Mouse (Mus musculus) mouse trophoblast stem cell (cell line): ENCODE data around the gene Gas7.

Experiments used
- in situ Hi-C, 2 experiments: fragments of 300-500 bp; cut with MseI, MboI; formaldehyde crosslinking; loops; 2 replicates in 1 of 2; 3 replicates in 1 of 2; pipeline ENCODE4 v1.15.1; 2025

Gene Gas7

GRCm38 (mm10) chr11:67570947-67571346 is 115.7 kb downstream of the Gas7 start:
- in situ Hi-C loops = no loop called here

- in situ Hi-C loops = no loop called here
Observed at GRCm38 (mm10) chr11:67574344-67574743, 119.1 kb downstream of the Gas7 start.

GRCm38 (mm10) chr11:67577472-67577871 is 122.2 kb downstream of the Gas7 start:
- in situ Hi-C loops = no loop called here

- in situ Hi-C loops = no loop called here
Observed at GRCm38 (mm10) chr11:67577994-67578393, 122.8 kb downstream of the Gas7 start.

- in situ Hi-C loops = no loop called here
Observed at GRCm38 (mm10) chr11:67579136-67579535, 123.9 kb downstream of the Gas7 start.

GRCm38 (mm10) chr11:67581549-67581948 is 126.3 kb downstream of the Gas7 start:
- in situ Hi-C loops = no loop called here

GRCm38 (mm10) chr11:67582570-67582969 is 127.3 kb downstream of the Gas7 start:
- in situ Hi-C loops = no loop called here

GRCm38 (mm10) chr11:67585016-67585415 is 129.8 kb downstream of the Gas7 start:
- in situ Hi-C loops = no loop called here

GRCm38 (mm10) chr11:67585629-67586028 is 130.4 kb downstream of the Gas7 start:
- in situ Hi-C loops = no loop called here

GRCm38 (mm10) chr11:67586231-67586994 is 131.2 kb downstream of the Gas7 start:
- in situ Hi-C loops = no loop called here

- in situ Hi-C loops = no loop called here
Observed at GRCm38 (mm10) chr11:67588196-67588827, 133.1 kb downstream of the Gas7 start.

GRCm38 (mm10) chr11:67588828-67589314 is 133.6 kb downstream of the Gas7 start:
- in situ Hi-C loops = no loop called here

GRCm38 (mm10) chr11:67596233-67596632 is 141.0 kb downstream of the Gas7 start:
- in situ Hi-C loops = no loop called here

GRCm38 (mm10) chr11:67596856-67597255 is 141.6 kb downstream of the Gas7 start:
- in situ Hi-C loops = no loop called here

- in situ Hi-C loops = no loop called here
Observed at GRCm38 (mm10) chr11:67597388-67597787, 142.2 kb downstream of the Gas7 start.

GRCm38 (mm10) chr11:67599141-67599540 is 143.9 kb downstream of the Gas7 start:
- in situ Hi-C loops = no loop called here

GRCm38 (mm10) chr11:67600710-67601430 is 145.6 kb downstream of the Gas7 start:
- in situ Hi-C loops = no loop called here

- in situ Hi-C loops = no loop called here
Observed at GRCm38 (mm10) chr11:67602711-67603369, 147.6 kb downstream of the Gas7 start.

- in situ Hi-C loops = no loop called here
Observed at GRCm38 (mm10) chr11:67604481-67604880, 149.2 kb downstream of the Gas7 start.

- in situ Hi-C loops = no loop called here
Observed at GRCm38 (mm10) chr11:67608114-67608683, 153.0 kb downstream of the Gas7 start.

GRCm38 (mm10) chr11:67612158-67612839 is 157.1 kb downstream of the Gas7 start:
- in situ Hi-C loops = no loop called here
